Mouse (Mus musculus): ENCODE data around the gene Ttc16. TPM values are rescaled to one million over a fixed set of nuclear protein-coding genes. Genes with fewer than 3 reads are reported as not detected.

Ttc16 gene
- 0.58 and 1.4 TPM in 2 replicates for polyA plus RNA-seq (2012; rRNA removed)

GRCm38 (mm10) chr2:32775359-32776074, at the start of gene Ttc16, which contains the start of gene Ptrh1:
TSS of gene Ttc16 (minus strand) at chr2:32775633.
TSS of gene Ptrh1 (plus strand) at chr2:32775786.
- WGBS: under 1% methylated on average over 46 of the region's 46 CpGs
- peak; percentile 91 for DNase-seq (ENCODE audit: low read depth, low spot score)

GRCm38 (mm10) chr2:32824778-32825177, 49.3 kb upstream of the Ttc16 start:
- 75% methylated on average over 1 of the region's 1 CpGs for WGBS

DNA sequence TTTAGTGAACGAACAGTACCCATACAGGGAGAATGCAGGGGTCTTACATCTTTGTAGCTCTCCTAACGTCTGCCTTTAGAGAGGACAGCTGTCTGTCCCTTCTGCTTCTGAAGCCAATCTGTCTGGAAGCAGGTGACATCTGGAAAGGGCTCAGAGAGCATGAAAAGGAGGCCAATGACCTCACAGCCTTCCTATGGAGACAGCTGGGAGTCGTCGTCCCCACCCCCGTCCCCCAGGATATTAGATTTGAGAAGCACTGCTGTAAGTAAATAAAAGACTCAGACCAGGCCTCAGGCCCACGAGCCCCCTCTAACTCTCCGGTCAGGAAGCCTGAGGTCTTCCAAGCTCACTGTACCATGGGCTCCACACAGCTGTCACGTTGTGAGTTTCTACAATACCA, 48.7 kb upstream of the Ttc16 start:
- no peak for DNase-seq (ENCODE audit: low read depth, low spot score)
- 67% methylated on average over 8 of the region's 8 CpGs for WGBS

More at GRCm38 (mm10) chr2:32824778-32825177, 49.3 kb upstream of the Ttc16 start:
- DNase-seq (ENCODE audit: low read depth, low spot score): no peak

DNA sequence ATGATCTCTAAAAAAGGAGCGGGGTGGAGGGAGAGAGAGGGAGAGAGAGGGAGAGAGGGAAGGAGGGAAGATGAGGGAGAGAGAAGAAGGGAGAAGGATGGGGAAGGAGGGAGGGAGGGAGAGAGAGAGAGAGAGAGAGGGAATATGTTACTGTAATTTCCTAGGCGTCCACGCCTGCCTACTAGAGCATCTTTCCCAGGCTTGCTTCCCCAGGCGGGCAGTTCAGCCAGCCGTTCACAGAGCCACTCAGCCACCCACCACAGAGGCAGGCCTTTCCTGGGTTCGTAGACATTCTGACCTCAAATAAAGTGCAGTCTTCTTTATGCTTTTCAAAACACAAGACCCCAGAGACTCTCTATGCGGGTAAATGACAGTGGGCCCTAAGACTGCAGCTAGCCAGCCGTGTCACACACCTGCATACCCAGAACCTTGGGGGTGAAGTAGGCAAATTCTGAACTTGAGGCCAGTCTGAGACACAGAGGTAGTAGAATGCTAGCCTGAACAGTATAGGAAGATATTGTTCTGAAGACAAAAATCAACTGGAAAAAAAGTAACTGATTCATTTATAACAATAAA, 48.2 kb upstream of the Ttc16 start:
- WGBS: 90% methylated on average over 8 of the region's 8 CpGs

GRCm38 (mm10) chr2:32823153-32823552, 47.7 kb upstream of the Ttc16 start:
- 73% methylated on average over 11 of the region's 11 CpGs for WGBS

More for the DNA sequence above, 48.2 kb upstream of the Ttc16 start:
- no peak for DNase-seq (ENCODE audit: low read depth, low spot score)

GRCm38 (mm10) chr2:32822643-32823042, 47.2 kb upstream of the Ttc16 start:
- no peak for DNase-seq (ENCODE audit: low read depth, low spot score)
- 91% methylated on average over 6 of the region's 6 CpGs for WGBS

More at GRCm38 (mm10) chr2:32823153-32823552, 47.7 kb upstream of the Ttc16 start:
- DNase-seq (ENCODE audit: low read depth, low spot score): no peak

- DNase-seq (ENCODE audit: low read depth, low spot score): no peak
- 64% methylated on average over 11 of the region's 11 CpGs for WGBS
Measured at GRCm38 (mm10) chr2:32821041-32821802, 45.8 kb upstream of the Ttc16 start.

- no peak for DNase-seq (ENCODE audit: low read depth, low spot score)
- 99% methylated on average over 5 of the region's 5 CpGs for WGBS
Measured at GRCm38 (mm10) chr2:32818208-32818607, 42.8 kb upstream of the Ttc16 start.

DNA sequence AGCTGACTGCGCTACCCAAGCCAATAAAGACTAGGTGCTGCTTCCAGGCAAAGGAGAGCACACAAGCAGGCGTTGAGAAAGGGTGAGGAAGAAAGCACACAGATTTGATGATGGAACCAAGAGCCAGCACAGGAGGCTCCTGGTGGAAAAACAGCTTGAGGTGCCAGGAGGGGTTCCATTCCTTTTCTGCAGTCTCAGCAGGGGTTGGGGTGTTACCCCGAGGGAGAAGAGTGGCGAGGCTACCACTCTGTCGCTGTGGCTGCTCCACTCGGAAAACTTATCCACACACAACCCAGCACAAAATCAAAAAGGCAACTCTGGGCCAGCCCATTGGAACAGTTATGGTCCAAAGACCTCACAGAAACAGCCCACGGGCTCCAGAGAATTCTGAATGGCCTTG, 42.2 kb upstream of the Ttc16 start:
- WGBS: 61% methylated on average over 7 of the region's 7 CpGs
- DNase-seq (ENCODE audit: low read depth, low spot score): no peak

DNA sequence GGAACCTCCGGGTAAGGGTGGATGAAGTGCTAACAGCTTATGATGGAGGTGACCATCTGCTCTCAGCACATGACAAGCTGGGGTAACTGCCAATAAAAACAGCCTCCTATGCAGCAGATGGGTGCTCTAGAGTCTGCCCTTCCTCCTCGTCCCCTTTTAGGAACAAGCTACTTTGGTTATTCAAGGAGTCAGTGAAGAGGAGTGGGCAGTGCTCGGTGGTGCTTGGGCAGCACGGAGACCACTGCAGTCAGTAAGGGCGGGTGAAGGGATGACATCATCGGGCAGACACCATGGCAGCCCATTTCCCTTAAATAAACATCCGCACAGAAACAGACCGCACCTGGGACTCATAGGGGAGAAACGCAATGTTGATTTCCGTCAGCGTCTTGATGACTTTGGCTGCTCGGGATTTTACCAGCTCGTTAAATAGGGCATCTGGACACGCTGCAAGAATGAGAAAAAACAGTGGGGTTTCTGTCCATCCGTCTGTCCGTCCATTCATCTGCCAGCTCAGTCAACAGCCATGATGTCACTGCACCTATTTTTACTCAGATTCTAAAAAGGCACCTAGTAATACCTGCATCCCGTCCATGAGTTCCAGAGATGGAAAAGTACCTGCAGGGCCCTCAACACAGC, 41.6 kb upstream of the Ttc16 start:
- WGBS: 18% methylated on average over 17 of the region's 17 CpGs

DNA sequence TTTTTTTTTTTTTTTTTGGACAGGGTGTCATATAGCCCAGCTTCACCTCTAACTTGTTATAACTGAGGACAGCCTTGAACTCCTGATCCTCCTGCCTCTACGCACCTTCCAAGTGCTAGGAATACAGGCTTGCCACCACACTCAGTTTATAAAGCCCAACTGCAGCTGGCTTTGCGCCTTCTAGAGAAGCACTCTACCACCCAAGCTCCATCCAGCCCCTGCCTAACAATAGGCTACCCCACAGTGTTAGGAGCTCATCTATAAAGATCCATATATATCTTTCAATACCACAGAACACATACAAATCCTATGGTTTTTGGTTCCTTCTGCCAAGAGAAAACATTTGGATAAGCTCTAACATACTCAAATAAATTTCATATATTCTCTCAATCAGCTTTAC, 41.1 kb upstream of the Ttc16 start:
- DNase-seq (ENCODE audit: low read depth, low spot score): no peak
- 87% methylated on average over 2 of the region's 2 CpGs for WGBS

More for the DNA sequence above, 41.6 kb upstream of the Ttc16 start:
- DNase-seq (ENCODE audit: low read depth, low spot score): no peak

DNA sequence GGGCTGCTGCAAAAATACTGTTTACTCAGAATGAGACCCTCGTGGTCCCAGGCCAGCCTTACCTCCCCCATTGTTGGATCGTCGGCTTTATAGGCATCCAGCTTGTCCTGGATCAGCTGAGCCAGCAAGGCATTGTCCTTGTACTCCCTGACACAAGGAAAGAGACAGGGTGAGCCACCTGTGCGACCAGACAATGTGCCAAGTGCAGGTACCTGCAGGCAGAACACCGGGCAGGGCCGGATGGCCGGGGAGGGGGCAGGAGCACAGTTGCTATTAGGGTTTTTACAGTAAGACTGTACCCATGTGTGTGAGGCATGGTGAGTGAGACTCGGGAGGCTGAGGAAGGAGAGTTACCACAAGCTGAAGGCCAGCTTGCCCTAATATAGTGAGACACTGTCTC, 36.5 kb upstream of the Ttc16 start:
- no peak for DNase-seq (ENCODE audit: low read depth, low spot score)
- 69% methylated on average over 8 of the region's 8 CpGs for WGBS

DNA sequence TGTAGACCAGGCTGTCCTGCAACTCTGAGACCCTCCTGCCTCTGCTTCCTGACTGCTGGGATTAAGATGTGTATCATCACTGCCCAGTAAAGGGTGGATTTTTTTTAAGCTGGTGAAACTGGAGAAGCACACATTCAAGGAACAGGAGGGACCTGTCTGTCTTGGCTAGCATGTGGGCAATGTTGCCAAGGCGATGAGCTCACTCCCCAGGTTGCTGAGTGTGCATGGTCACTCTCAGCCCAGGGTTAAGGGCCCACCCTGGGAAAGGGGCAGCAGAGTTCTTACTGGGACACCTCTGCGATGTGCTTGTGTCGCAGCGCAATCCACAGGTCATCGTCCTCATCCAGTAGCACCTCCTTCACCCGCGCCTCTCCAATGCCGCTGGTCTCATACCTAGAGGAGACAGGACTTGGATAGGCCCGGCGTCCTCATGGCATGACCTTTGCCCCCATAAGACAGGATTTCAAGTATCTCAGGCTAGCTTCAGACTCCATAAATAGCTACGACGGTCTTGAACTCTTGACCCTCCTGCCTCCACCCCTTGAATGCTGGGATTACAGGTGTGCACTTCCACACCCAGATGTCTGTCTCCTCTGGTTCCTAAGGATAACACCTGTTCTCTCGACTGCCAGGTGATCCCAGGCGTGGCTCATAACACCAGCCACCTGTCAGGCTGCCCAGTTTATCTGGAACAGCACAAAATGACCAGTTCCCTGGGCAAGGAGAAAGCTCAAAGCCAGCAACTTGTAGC, 33.6 kb upstream of the Ttc16 start:
- 55% methylated on average over 14 of the region's 14 CpGs for WGBS

GRCm38 (mm10) chr2:32798251-32798962, 23.0 kb upstream of the Ttc16 start:
- 64% methylated on average over 10 of the region's 10 CpGs for WGBS
- DNase-seq (ENCODE audit: low read depth, low spot score): no peak

More for the DNA sequence above, 33.6 kb upstream of the Ttc16 start:
- DNase-seq (ENCODE audit: low read depth, low spot score): peak; percentile 75

GRCm38 (mm10) chr2:32795748-32796418, 20.4 kb upstream of the Ttc16 start:
- 92% methylated on average over 13 of the region's 13 CpGs for WGBS

DNA sequence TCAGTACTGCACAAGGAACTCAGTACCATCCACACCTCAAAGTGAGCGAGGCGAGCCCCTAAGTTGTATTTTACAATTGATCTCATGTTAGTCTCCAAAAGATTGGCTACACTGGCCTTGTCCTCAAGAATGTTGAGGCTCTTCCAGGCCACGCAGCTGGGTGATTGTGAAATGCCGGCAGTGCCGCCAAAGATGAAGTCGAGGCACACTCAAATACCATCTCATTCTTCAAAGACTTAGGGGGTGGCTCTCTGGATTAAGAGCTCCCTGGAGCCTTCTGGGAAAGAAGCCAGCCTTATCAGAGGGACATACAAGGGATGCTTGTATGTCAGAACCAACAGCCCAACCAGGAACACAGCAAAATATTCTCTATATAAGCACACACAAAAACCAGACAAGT, 15.9 kb upstream of the Ttc16 start:
- WGBS: 70% methylated on average over 6 of the region's 6 CpGs
- no peak for DNase-seq (ENCODE audit: low read depth, low spot score)

More at GRCm38 (mm10) chr2:32795748-32796418, 20.4 kb upstream of the Ttc16 start:
- no peak for DNase-seq (ENCODE audit: low read depth, low spot score)

DNA sequence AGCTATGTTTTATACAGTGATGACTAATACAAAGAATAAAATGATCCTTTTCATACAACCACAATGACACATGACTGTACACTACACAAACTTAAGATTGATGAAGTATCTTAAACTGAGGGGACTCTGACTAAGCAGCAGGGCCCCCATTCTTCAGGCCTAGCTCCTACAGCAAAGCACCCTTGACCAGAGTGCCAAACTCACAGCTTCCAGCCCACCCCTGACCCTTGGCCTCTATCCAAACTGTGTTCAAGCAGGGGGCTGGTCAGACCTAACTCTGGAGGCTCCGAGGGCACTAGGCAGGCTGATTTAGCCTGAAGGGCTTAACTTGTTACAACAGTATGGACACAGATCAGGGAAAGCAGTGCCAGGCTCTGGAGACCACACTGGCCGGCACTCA, 13.1 kb upstream of the Ttc16 start:
- WGBS: 62% methylated on average over 2 of the region's 2 CpGs
- DNase-seq (ENCODE audit: low read depth, low spot score): no peak

DNA sequence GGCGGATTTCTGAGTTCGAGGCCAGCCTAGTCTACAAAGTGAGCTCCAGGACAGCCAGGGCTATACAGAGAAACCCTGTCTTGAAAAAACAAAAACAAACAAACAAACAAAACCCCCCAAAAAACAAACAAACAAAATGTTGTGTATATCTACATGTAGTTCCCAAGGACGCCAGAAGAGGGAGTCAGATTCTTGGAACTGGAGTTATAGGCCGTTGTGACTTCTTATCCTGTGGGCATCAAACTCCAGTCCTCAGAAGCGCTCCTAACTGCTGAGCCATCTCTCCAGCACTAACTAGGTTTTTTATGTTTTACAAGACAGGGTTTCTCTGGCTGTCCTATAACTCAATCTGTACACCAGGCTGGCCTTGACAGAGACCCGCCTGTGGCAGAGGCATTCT, 11.7 kb upstream of the Ttc16 start:
- no peak for DNase-seq (ENCODE audit: low read depth, low spot score)
- WGBS: 70% methylated on average over 6 of the region's 6 CpGs
